Mouse (Mus musculus): ENCODE data around the gene 1700042G07Rik. TPM values are rescaled to one million over a fixed set of nuclear protein-coding genes. Genes with fewer than 3 reads are reported as not detected.

1700042G07Rik gene
- polyA plus RNA-seq, 1 experiment from 2014 or later = not detected

DNA sequence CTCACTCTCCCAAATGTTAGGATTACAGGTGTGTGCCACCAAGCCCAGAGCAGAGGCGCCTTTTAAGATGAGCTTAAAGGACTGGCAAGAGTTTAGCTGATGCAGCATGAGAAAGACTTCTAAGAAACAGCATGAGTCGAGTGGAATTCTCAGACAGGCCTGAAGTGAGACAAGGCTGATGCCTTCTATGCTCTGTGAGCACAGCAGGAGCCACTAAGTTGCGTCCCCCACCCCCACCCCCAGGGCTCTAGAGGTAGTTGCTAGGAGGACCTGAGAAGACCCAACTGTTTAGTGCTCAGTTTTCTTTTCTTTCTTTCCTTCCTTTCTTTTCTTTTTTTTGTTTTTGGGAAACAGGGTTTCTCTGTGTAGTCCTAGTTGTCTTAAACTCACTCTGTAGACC is 8.9 kb downstream of the 1700042G07Rik start:
- 68% methylated on average over 3 of the region's 3 CpGs for WGBS

DNA sequence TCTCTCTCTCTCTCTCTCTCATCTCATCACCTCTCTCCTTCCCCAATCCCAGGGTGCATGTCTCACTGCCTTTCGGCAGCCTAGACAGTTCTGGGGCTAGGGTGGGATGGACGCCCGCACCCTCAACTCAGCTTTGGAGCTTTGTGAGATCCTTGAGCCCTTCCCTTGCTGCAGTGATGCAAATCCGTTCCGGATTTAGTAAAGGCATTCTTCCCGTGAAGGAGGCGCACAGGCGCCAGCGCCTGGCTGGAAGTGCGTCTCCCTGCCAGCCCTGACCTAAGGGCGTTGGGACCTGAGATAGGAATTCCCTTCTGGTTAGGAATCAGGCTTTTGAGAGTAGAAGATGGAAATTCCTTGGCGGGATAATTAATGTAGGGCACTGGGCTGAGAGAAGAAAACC is 9.6 kb downstream of the 1700042G07Rik start:
- no peak overlapping the region for H3K4me3 ChIP-seq (ENCODE audit: low read depth, low read length)
- H3K4me2 ChIP-seq (ENCODE audit: low read length) = peak overlapping the region; percentile 18
- no peak overlapping the region; the same call in 1 of the 2 replicates for H3K9ac ChIP-seq (ENCODE audit: low read length)
- DNase-seq (ENCODE audit: low spot score) (no peak), ATAC-seq (replicated peaks; ENCODE audit: low FRiP score, low TSS enrichment, low read depth) (no peak)
- H3K4me1 ChIP-seq (replicated peaks; ENCODE audit: control insufficient read depth, insufficient read depth, low read length) = no peaks in the 10 kb centered on the region
- no peak overlapping the region for H3K27ac ChIP-seq (ENCODE audit: low read depth)
- H3K9me3 ChIP-seq (ENCODE audit: control insufficient read depth, low read length) = no peaks in the 10 kb centered on the region
- WGBS = 17% methylated on average over 12 of the region's 12 CpGs
- no peaks in the 10 kb centered on the region for H3K27me3 ChIP-seq (replicated peaks; ENCODE audit: control insufficient read depth, insufficient read depth, low read length)
- H3K36me3 ChIP-seq (ENCODE audit: control insufficient read depth, insufficient read depth, low read length) = no peaks in the 10 kb centered on the region

More for the DNA sequence above, 8.9 kb downstream of the 1700042G07Rik start:
- Histone ChIP-seq H3K9ac (ENCODE audit: low read length) (no peak overlapping the region), H3K36me3 (ENCODE audit: control insufficient read depth, insufficient read depth, low read length) (no peaks in the 10 kb centered on the region), H3K4me1 (replicated peaks; ENCODE audit: control insufficient read depth, insufficient read depth, low read length) (peaks cover 4% of the 10 kb centered on the region), H3K27me3 (replicated peaks; ENCODE audit: control insufficient read depth, insufficient read depth, low read length) (no peaks in the 10 kb centered on the region), H3K4me2 (ENCODE audit: low read length) (no peak overlapping the region), H3K9me3 (ENCODE audit: control insufficient read depth, low read length) (no peaks in the 10 kb centered on the region), H3K4me3 (ENCODE audit: low read depth, low read length) (no peak overlapping the region), H3K27ac (ENCODE audit: low read depth) (no peak overlapping the region)
- no peak for ATAC-seq (replicated peaks; ENCODE audit: low FRiP score, low TSS enrichment, low read depth)
- DNase-seq (ENCODE audit: low spot score) = no peak

DNA sequence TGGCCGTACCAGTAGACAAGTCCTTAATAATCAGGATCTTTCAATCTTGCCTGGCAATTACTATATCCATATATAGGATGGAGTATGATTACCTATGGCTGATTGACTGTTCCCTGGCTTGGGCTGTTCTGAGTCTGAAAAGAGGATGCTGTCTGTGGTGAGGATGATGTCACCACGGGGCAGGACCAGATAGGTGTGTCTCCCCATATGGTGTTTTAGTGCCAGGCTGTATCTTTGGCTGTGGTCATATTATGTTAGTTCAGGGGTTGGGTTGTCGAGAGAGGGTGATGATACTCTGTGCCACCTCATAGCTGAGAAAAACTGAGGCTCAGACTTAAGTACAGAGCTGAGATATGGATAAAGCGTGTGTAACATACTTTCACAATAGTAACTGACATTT is 11.9 kb downstream of the 1700042G07Rik start:
- no peak overlapping the region for H3K27ac ChIP-seq (ENCODE audit: low read depth)
- no peak overlapping the region for H3K4me2 ChIP-seq (ENCODE audit: low read length)
- H3K36me3 ChIP-seq (ENCODE audit: control insufficient read depth, insufficient read depth, low read length) = no peaks in the 10 kb centered on the region
- ATAC-seq (replicated peaks; ENCODE audit: low FRiP score, low TSS enrichment, low read depth) = no peak
- no peak overlapping the region for H3K9ac ChIP-seq (ENCODE audit: low read length)
- H3K4me3 ChIP-seq (ENCODE audit: low read depth, low read length) = no peak overlapping the region
- no peak for DNase-seq (ENCODE audit: low spot score)
- H3K4me1 ChIP-seq (replicated peaks; ENCODE audit: control insufficient read depth, insufficient read depth, low read length) = no peaks in the 10 kb centered on the region
- 86% methylated on average over 4 of the region's 4 CpGs for WGBS
- no peaks in the 10 kb centered on the region for H3K9me3 ChIP-seq (ENCODE audit: control insufficient read depth, low read length)
- H3K27me3 ChIP-seq (replicated peaks; ENCODE audit: control insufficient read depth, insufficient read depth, low read length) = no peaks in the 10 kb centered on the region

DNA sequence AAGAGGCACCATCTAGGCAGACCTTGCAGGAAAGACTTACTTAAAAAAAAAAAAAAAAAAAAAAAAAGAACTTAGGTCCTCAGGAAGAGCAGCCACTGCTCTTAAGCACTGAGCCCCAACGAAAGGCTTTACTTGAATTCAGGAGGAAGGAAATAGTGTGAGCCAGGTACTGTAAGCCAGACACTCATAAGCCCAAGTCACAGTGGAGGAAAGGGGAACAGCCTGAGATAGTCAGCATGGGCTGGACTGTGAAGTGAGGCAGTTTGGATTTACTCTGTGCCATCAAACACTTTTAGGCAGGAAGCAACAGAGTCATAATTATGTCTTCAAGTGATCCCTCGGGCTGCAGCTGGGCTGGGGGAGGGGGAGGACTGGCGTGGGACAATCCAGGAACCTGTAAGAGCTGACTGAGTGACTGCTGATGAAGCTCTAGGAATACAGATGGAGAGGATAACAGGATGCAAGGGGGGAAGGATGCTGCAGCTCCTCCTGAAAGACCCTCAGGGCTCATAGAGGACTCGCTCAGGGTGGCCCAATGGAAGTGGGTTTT is 19.2 kb downstream of the 1700042G07Rik start:
- Histone ChIP-seq H3K9me3 (ENCODE audit: control insufficient read depth, low read length) (no peaks in the 10 kb centered on the region), H3K9ac (ENCODE audit: low read length) (no peak overlapping the region), H3K27me3 (replicated peaks; ENCODE audit: control insufficient read depth, insufficient read depth, low read length) (no peaks in the 10 kb centered on the region), H3K36me3 (ENCODE audit: control insufficient read depth, insufficient read depth, low read length) (no peaks in the 10 kb centered on the region), H3K4me2 (ENCODE audit: low read length) (no peak overlapping the region), H3K4me1 (replicated peaks; ENCODE audit: control insufficient read depth, insufficient read depth, low read length) (no peaks in the 10 kb centered on the region), H3K27ac (ENCODE audit: low read depth) (no peak overlapping the region), H3K4me3 (ENCODE audit: low read depth, low read length) (no peak overlapping the region)
- no peak for ATAC-seq (replicated peaks; ENCODE audit: low FRiP score, low TSS enrichment, low read depth)
- DNase-seq (ENCODE audit: low spot score) = no peak
- 46% methylated on average over 4 of the region's 4 CpGs for WGBS

DNA sequence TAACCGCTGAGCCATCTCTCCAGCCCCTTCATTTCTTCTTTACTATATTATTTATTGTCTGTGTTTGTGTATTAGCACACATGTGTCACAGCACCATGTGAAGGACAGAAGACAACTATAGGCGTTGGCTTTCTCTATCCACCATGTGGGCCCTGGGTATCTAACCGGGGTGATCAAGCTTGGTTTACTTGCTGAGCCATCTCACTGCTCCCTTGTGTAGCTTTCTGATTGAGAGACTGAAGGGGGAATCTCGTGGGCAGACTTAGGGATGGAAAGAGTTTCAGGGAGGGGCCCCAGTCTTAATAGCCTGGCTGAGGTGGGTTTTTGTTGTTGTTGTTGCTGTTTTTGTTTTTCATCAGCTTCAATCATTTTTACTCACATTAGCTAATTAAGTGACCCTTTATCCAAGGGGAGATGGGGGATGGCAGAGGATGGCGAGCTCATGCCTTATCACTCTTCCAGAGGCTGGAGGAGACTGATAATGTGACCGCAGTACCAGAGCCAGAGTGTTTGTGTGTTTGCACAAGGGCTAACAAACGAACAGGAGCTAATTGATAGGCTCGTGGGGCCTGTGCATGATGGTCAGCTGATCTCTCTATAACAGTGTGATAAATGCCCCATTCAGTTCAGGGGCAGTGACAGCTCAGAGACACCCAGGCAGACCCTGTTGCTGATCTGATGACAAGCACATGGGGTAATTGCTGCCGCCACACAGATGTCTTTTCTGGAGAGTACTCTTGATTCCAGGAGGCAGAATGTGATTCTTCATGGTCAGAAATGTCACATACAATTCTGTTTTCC is 20.6 kb downstream of the 1700042G07Rik start:
- no peak for ATAC-seq (replicated peaks; ENCODE audit: low FRiP score, low TSS enrichment, low read depth)
- Histone ChIP-seq H3K36me3 (ENCODE audit: control insufficient read depth, insufficient read depth, low read length) (no peaks in the 10 kb centered on the region), H3K4me2 (ENCODE audit: low read length) (no peak overlapping the region), H3K27me3 (replicated peaks; ENCODE audit: control insufficient read depth, insufficient read depth, low read length) (no peaks in the 10 kb centered on the region), H3K27ac (ENCODE audit: low read depth) (no peak overlapping the region), H3K4me3 (ENCODE audit: low read depth, low read length) (no peak overlapping the region), H3K4me1 (replicated peaks; ENCODE audit: control insufficient read depth, insufficient read depth, low read length) (no peaks in the 10 kb centered on the region), H3K9ac (ENCODE audit: low read length) (no peak overlapping the region), H3K9me3 (ENCODE audit: control insufficient read depth, low read length) (no peaks in the 10 kb centered on the region)
- WGBS = 53% methylated on average over 9 of the region's 9 CpGs
- DNase-seq (ENCODE audit: low spot score) = no peak

DNA sequence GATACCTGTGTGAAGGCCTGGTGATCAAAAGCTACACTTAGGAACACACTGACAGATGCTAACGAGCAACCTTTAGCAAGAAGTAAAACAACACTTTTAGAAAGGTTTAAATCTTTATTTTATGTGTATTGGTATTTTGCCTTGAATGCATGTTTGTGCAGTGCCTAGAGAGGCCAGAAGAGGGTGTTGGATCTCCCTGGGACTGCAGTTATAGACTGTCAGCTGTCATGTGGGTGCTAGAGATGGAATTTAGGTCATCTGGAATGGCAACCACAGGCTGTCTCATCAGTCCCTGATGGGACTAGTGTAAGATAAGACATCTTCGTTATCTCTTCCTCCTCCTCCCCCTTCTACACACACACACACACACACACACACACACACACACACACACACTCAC is 25.2 kb downstream of the 1700042G07Rik start:
- no peak overlapping the region for H3K27ac ChIP-seq (ENCODE audit: low read depth)
- no peaks in the 10 kb centered on the region for H3K27me3 ChIP-seq (replicated peaks; ENCODE audit: control insufficient read depth, insufficient read depth, low read length)
- ATAC-seq (replicated peaks; ENCODE audit: low FRiP score, low TSS enrichment, low read depth) = no peak
- H3K9me3 ChIP-seq (ENCODE audit: control insufficient read depth, low read length) = no peaks in the 10 kb centered on the region
- H3K9ac ChIP-seq (ENCODE audit: low read length) = no peak overlapping the region
- no peak overlapping the region for H3K4me2 ChIP-seq (ENCODE audit: low read length)
- H3K36me3 ChIP-seq (ENCODE audit: control insufficient read depth, insufficient read depth, low read length) = no peaks in the 10 kb centered on the region
- WGBS = 88% methylated on average over 2 of the region's 2 CpGs
- H3K4me3 ChIP-seq (ENCODE audit: low read depth, low read length) = no peak overlapping the region
- no peak for DNase-seq (ENCODE audit: low spot score)
- no peaks in the 10 kb centered on the region for H3K4me1 ChIP-seq (replicated peaks; ENCODE audit: control insufficient read depth, insufficient read depth, low read length)

DNA sequence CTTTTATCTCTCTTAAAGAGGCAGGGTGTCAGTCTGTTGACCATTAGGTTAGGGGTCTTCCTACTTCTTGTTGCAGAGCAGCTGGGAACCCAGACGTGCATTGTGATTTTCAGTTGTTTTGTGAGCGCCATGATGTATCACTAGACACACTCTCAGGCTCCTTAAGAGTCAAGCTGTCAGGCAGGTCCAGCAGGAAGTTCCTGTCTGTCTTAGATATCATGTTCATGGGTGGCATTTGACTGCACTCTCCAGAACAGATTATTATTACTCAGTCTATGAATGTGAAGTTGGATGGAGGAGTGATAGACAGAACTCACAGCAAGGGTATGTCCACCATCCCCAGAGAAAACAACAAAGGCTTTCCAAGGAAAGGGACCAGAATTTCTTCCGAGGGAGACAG is 31.2 kb downstream of the 1700042G07Rik start:
- ATAC-seq (replicated peaks; ENCODE audit: low FRiP score, low TSS enrichment, low read depth) (no peak), DNase-seq (ENCODE audit: low spot score) (no peak)
- H3K4me3 ChIP-seq (ENCODE audit: low read depth, low read length) = no peak overlapping the region
- no peak overlapping the region for H3K27ac ChIP-seq (ENCODE audit: low read depth)
- H3K9me3 ChIP-seq (ENCODE audit: control insufficient read depth, low read length) = no peaks in the 10 kb centered on the region
- H3K36me3 ChIP-seq (ENCODE audit: control insufficient read depth, insufficient read depth, low read length) = no peaks in the 10 kb centered on the region
- WGBS = 69% methylated on average over 3 of the region's 3 CpGs
- no peak overlapping the region for H3K9ac ChIP-seq (ENCODE audit: low read length)
- no peaks in the 10 kb centered on the region for H3K27me3 ChIP-seq (replicated peaks; ENCODE audit: control insufficient read depth, insufficient read depth, low read length)
- no peaks in the 10 kb centered on the region for H3K4me1 ChIP-seq (replicated peaks; ENCODE audit: control insufficient read depth, insufficient read depth, low read length)
- no peak overlapping the region for H3K4me2 ChIP-seq (ENCODE audit: low read length)

DNA sequence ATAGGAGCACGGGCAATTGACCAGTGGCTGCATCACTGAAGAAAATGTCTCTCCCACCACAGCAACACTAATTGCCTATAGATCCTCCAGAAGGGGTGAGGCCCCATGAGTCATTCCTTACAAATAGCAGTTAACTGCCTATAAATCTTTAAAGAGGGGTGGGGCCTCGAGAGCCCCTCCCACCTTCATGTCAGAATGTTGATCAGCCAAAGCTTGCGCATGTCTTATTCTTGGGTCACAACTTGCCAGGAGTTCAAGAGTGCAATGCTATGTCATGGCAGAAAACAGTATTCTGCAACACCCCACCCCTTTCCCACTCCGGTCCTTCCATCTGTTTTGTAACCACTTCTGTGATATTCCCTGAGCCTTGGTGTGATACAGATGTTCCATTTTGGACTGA is 33.4 kb downstream of the 1700042G07Rik start:
- H3K9ac ChIP-seq (ENCODE audit: low read length) = no peak overlapping the region
- H3K4me3 ChIP-seq (ENCODE audit: low read depth, low read length) = no peak overlapping the region
- 66% methylated on average over 4 of the region's 4 CpGs for WGBS
- no peaks in the 10 kb centered on the region for H3K4me1 ChIP-seq (replicated peaks; ENCODE audit: control insufficient read depth, insufficient read depth, low read length)
- H3K36me3 ChIP-seq (ENCODE audit: control insufficient read depth, insufficient read depth, low read length) = no peaks in the 10 kb centered on the region
- H3K27me3 ChIP-seq (replicated peaks; ENCODE audit: control insufficient read depth, insufficient read depth, low read length) = no peaks in the 10 kb centered on the region
- H3K4me2 ChIP-seq (ENCODE audit: low read length) = no peak overlapping the region
- no peak overlapping the region for H3K27ac ChIP-seq (ENCODE audit: low read depth)
- no peaks in the 10 kb centered on the region for H3K9me3 ChIP-seq (ENCODE audit: control insufficient read depth, low read length)
- DNase-seq (ENCODE audit: low spot score) = no peak
- ATAC-seq (replicated peaks; ENCODE audit: low FRiP score, low TSS enrichment, low read depth) = no peak

DNA sequence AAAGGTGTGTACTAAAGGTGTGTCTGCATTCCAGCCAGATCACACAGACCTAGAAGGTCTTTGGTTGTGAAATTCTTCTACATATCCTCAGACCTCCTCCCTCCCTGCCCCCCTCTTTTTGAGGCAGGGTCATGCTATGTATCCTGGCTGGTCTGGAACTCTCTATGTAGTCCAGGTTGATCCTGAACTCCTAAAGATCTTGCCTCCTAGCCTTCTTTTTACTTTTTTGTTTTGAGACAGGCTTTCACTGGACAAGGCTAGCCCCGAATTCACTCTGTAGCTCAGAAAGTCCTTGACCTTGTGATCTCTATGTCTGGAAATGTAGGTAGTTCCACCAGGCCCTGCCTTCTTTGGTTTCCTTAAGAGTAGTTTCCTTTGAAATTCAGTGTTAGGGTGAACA is 35.7 kb downstream of the 1700042G07Rik start:
- no peak overlapping the region for H3K27ac ChIP-seq (ENCODE audit: low read depth)
- 80% methylated on average over 1 of the region's 1 CpGs for WGBS

More for the DNA sequence above, 35.7 kb downstream of the 1700042G07Rik start:
- Histone ChIP-seq H3K9me3 (ENCODE audit: control insufficient read depth, low read length) (no peaks in the 10 kb centered on the region), H3K4me3 (ENCODE audit: low read depth, low read length) (no peak overlapping the region), H3K4me1 (replicated peaks; ENCODE audit: control insufficient read depth, insufficient read depth, low read length) (no peaks in the 10 kb centered on the region), H3K36me3 (ENCODE audit: control insufficient read depth, insufficient read depth, low read length) (no peaks in the 10 kb centered on the region), H3K27me3 (replicated peaks; ENCODE audit: control insufficient read depth, insufficient read depth, low read length) (no peaks in the 10 kb centered on the region), H3K9ac (ENCODE audit: low read length) (no peak overlapping the region), H3K4me2 (ENCODE audit: low read length) (no peak overlapping the region)
- ATAC-seq (replicated peaks; ENCODE audit: low FRiP score, low TSS enrichment, low read depth) (no peak), DNase-seq (ENCODE audit: low spot score) (no peak)
